Mouse (Mus musculus) common myeloid progenitor, adult 5-6 weeks (primary cell): ENCODE results near the gene Ttc28. TPM values are rescaled to one million over a fixed set of nuclear protein-coding genes. Genes with fewer than 3 reads are reported as not detected.

Experiments used
- ATAC-seq: replicated peaks from 2 replicates; pipeline ENCODE4 v1.8.0; 2016; ENCODE audit warnings: low read depth, mild to moderate bottlenecking, moderate TSS enrichment, inconsistent platforms; ENCODE audit not compliant: poor library complexity, severe bottlenecking
- total RNA-seq: library from RNA; stranded (forward); fragments of 200-1000, 187-1606 nt; gene quantifications from 2 replicates; pipeline ENCODE4 v1.2.3, GENCODE M21; 2017

Gene Ttc28
- total RNA-seq, 1 experiment from 2014 or later = 2.9 TPM

DNA sequence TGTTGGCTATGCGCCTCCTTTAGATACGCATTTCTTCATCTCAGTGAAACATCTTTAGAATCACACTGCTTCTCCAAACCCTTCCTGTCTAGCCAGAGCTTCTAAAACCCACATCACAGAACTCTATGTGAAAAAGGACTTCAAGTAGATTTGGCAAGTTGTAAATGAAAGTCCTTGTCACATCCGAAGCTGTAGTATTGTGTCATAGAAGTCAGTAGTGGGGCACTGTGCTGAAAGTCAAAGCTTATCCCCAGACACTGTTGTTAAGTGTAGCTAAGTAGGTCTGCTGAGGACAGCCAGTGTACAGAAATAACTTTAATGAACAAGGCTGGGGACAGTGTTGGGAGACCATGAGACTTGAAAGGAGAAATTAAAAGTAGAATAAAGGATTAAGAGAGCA is 240.2 kb downstream of the Ttc28 start:
- no peak for ATAC-seq

DNA sequence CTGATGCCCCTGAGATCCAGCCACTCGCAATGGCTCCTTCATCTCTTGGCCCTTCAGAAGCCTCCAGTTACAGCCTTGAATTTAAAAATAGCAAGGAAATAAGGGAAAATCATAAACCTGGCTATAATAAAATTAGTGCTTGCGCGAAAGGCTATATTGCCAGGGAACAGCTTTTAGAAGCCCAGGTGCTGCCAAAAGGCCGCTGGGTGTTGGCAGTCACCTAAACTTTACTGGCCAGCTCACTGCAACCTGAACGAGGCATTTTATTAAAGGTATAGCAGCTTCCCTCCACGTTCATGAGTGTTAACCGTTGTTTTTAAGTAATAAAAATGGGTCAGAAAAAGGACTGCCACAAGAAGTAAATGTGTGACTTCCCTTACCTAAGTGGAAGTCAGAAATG is 240.7 kb downstream of the Ttc28 start:
- ATAC-seq = no peak

DNA sequence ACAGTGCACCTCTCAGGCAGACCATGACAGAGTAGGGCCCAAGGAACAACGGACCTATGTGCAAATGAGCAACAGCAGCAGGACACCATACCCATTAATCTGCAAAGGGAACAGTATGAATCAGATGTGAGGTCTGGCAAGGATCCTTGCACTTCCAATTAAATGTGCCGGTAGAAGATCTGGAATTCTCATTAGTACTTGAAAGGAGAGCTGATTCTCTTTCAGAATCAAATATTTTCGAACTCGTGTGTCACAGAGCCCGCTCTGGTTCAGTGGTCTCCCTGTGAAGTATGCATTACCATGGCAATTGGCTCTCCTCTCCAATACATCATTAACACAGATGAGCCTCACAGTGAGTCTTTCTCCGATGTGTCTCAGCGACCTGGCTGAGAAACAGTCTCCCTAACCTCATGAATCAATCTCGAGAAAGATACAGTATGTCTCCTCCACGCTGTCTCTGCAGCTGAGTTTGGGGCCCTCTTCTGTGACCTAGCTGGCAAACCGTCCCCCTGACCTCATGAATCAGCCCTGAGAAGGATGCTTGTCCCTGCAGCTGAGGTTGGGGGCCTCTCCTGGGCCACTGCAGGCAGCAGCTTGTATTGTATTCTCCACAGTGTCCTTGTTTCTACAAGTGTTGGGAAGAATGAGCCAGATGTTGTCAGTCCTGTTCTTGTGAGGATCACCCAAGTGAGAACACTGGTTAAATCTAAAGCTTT is 241.3 kb downstream of the Ttc28 start:
- ATAC-seq = no peak

DNA sequence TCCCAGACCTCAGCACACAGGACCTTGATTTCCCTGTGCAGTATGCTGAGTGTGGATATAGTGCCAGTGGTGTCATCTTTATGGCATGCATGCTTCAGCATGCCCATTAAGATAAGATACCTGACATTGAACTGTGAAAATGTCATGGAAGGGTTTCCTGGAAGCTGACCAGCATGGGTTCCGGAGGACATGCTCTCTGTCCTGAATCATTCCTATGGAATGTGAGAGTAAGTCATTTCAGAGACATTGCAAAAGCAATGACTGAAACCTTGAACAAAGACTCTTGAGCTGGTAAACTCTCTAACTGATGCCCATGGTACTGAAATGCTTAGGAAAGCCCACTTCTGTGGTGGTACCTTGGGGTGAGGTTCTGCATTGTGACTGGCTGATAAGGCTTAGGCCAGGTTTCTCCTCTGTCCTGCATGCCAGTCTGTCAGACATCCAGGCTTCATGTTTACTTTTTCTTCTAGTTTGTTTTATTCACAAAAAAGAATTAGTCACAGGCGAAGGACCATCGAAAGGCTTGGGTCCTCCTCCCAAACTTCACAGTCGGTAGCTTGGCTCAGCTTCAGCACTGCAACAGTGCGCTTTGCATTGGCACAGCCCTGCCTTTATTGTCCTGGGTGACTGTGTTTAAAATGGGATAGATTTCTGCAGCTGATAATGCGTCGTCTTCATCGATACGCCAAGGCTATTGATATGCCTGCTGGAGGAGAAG is 242.9 kb downstream of the Ttc28 start:
- no peak for ATAC-seq

DNA sequence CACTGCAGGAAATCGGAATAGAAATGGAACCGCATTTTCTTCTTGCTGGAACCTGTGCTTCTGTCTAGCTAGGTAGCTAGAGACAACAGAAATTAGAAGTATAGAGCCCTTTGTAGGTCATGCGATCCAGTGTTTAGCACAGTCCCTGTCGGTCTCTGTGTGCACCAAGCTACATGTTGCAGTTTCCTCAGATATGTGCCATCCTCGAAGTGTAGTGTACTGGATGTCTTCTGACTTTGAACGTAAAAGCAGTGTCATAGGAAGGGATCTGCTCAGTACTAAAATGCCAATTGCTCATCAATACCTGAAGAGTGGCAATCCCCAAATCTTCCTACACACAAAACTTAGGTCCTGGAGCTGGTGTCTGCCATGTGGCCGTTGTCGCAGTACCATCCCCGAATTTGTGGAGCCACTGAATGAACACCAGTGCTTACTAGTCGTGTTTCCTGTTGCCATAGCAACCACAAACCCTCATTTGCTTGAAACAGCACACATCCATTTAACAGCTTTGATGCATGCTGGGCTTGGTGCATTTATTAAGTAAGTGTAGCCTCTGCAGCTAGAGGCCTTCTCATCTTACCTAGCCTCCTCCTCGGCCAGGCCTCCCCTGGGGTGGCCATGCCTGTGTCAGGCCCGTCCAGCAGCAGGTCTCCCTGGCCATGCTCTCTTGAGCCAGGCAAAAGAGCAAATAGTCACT is 243.6 kb downstream of the Ttc28 start:
- ATAC-seq = no peak

DNA sequence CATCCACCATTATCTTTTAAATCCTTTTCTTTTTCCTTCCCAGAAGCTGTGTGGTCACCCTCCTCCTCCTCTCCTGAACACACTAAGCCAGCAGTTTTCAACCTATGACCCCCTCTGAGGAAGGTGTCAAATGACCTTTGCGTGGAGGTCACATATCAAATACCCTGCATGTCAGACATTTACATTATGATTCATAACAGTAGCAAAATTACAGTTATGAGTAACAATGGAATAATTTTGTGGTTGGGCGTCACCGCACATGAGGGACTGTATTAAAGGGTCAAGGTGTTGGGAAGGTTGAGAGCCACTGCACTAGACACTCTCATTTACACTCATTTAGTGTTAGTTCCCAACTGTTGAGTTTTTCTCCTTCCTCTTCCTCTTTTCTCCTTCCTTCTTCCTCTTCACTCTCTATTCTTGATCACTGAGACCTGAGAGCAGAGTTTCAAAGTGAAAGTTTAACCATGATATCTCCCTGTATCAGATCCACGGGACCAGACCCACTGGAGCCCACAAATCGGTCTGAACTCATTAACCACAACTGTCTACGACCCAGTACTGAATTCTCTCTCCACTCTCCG is 245.1 kb downstream of the Ttc28 start:
- 0 out of 2 replicates have a peak, but pooled peaks have one; percentile 25 for ATAC-seq

DNA sequence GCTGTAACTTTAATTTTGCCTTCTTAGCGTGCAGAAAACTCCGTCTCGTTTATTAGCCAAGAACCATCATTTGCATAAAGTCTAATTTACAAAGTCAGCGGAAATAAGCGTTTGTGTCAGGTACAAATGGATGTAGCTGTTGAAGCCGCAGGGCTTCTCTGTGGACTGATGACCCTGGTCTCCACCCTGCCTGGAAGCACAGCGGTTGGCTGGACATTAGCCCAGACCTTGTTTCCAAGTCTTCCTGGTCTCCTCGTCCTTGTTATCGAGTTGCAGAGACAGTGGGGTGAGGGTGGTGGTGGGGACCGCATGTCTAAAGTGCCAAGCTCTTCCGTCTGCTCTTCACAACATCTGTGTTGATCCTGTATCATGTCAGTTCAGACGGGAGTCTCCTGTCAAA is 246.1 kb downstream of the Ttc28 start:
- no peak for ATAC-seq

DNA sequence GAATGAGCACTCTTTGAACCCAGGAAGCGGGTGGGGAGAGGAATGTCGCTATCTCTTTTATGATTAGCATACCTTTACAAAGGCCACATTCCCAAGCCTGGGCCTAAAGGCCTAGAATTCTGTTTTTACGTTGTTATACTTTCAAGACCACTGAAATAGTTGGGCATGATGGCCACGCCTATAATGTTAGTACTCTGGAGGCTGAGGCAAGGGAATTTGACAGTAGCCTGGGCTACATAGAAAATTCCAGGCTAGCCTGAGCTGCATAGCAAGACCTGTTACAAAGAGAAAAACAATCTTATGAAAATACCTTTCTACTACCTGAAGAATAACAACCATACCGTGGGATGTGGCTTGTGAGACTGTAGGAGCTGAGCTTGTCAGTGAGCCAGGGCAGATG is 248.2 kb downstream of the Ttc28 start:
- ATAC-seq = no peak

DNA sequence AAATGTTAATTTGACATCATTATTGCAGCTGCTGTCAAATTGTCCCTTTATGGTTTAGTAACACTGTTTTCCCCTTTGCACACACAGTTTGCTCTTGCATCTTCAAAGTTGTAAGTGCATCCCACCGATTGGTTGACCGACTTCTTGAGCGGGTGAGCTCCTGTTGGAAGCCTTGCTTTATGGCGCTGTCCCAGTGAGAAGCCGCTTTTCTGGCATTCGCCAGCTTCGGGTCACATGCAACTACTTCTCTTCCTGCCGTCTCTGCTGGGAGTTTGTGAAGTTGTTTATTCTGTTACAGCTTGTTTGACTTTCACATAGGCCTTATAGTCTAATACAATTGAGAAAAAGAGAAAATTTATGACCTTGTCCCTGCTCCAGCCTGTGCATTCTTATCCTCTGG is 250.5 kb downstream of the Ttc28 start:
- no peak for ATAC-seq

DNA sequence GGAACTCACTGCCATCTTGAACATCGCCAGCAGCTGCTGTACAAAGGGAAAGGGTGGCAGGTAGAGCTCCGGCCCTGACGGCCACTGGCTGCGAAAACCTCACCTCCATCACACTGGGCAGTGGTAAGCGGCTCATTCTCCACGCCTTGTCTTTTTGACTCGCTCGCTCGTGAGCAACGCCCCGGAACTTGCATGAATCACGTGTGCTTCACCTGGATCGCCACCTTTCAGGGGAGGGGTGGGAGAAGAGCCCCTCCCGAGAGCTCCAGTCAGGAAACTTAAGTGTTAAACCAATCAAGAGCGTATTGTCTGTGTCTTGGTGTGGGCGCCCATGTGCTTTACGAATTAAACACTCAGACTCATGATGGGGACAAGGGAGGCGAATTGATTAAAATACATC is 252.0 kb downstream of the Ttc28 start:
- ATAC-seq = no peak

DNA sequence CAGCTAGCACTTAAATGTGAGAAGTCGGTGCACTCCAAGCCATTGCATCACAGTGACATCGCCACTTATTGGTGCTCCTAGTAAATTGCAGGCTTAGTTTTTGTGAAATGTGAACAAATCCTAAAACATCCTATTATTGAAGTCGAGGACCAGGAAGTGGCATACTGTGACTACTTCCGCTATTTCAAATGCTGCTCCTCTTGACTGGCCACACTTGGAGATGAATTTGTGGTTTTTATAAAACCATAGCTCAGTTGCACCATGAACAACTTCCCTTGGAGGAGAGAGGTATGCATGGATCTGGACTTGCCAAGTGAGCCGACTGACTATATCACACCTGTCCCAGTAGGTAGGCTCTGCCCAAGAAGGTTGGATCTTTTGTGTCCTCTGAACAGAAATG is 253.5 kb downstream of the Ttc28 start:
- peak; percentile 54 for ATAC-seq

DNA sequence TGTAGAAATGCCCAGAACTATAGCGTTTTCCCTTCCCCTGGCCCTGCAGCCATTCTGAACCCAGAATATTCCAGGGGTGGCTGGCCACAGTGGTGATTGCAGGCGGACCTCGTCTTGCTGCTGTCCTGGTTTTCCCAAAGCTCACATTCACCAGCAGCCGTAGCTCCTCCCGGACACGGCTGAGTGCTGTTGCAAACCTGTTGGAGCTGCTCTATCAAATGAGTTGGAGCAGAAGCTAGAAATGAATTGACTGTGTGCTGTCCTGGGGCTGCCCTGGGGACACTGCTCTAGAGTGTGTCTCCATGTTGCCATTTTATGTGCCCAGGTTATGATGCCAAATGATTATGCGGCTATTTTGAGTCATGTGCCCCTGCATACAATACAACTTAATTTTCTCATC is 254.2 kb downstream of the Ttc28 start:
- ATAC-seq = no peak

DNA sequence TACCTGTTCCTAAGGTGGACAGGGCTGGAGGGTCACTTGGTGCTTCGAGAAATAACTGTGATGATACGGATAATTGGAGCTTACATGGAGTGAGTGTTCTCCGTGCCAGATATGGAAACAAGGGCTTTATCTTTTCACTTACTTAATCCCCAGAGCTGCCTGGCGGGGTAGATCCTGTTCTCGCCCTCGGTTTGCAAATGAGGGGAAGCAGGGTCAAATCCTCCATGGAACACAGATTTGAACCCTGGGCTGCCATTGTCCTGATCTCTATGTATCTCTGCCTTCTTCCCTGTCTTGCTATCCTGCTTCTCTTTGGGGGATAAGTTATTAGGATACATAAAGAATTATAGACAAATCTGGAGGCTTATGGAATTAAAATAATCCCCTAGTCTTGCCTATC is 257.7 kb downstream of the Ttc28 start:
- no peak for ATAC-seq

DNA sequence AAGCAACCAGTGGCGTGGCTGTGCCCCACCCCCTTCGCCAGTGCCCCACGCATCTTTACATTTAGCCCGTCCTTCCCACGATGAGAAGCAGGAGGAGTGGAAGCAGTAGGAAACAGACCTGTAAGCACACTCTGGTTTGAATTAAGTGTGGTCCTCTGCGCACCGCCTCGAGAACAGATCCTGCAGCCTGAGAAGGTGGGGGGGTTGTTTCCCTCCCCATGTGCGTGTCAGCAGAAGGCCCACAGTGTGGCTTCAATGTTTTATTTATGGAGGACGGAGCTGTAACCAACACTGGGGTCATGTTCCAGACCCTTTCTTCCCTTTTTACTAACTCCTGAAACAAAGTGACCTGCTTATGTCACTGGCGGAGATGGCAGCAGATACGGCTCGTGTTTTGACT is 258.1 kb downstream of the Ttc28 start:
- no peak for ATAC-seq

DNA sequence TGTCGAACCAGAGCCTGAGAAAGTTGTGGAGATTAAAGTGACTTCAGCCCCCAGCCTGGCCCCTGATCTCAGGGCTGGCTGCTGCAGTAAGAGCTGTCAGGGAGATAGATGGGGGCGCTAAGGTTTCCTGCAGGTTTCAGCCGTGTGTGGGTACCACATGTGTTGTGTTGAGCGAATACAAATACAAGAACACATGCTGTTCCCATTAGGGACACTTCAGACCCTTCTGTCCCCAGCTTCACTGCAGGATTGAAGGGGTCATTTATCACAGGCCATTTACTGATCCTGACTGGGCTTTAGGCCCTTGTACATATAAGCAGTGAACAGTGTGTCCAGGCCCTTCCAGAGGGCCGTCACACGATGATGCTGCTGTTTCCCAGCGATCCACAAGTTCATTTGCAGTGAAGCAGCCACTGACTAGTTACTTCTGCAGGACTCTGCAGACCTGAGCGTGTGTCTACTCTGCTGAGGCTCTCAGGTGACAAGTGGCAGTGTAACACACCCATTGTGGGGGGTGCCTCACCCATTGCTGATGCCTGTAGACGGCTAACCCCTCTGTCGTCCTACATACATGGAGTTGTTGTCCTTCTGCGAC is 258.7 kb downstream of the Ttc28 start:
- no peak for ATAC-seq

DNA sequence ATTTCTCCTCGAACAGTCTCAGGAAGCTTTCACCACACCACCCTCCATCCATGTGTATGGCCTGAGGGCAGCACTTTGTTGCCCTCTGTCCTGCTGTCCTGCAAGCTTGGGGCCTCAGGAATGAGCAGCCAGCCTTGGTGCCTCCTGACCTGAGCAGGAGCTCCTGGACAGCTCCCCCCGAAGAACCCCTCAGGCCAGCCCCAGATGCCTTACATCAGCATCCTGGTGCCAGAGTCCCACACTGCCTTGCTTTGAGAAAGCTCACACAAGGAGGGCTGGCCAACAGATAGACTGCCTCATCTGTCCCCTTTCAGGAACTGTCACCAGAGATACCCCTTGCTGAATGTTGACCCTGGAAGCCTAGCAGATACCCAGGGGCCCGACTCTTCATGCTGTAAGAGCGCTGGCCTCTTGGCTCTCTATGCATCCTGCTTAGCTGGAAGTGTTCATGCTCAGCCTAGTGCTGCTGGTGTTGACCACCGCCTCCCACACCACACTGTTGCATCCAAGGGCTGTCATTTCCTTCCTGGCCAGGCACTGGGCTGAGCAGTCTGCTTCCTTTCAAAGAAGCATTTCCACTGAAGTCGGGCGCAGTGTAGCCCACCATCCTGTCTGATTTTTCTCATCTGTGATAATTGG is 259.4 kb downstream of the Ttc28 start:
- ATAC-seq = peak; percentile 48

DNA sequence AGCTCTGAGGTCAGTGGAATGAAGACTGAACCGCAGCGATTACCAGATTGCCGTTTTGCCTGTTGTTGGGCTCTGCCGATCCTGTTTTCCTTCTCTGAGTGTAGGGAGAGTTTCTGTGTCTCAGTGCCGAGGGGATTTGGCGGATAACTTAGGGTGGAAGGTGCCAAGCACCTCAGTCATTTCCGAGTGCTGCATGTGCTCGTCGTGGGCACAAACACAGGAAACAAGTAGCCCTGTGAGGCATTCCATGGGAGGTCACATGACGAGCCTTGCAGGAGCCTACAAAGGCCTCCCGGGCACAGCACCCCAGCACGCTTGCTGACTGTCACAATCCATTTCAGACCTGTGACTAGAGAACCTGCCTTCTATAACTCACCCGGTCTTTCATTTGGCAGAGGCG is 260.0 kb downstream of the Ttc28 start:
- ATAC-seq = no peak

DNA sequence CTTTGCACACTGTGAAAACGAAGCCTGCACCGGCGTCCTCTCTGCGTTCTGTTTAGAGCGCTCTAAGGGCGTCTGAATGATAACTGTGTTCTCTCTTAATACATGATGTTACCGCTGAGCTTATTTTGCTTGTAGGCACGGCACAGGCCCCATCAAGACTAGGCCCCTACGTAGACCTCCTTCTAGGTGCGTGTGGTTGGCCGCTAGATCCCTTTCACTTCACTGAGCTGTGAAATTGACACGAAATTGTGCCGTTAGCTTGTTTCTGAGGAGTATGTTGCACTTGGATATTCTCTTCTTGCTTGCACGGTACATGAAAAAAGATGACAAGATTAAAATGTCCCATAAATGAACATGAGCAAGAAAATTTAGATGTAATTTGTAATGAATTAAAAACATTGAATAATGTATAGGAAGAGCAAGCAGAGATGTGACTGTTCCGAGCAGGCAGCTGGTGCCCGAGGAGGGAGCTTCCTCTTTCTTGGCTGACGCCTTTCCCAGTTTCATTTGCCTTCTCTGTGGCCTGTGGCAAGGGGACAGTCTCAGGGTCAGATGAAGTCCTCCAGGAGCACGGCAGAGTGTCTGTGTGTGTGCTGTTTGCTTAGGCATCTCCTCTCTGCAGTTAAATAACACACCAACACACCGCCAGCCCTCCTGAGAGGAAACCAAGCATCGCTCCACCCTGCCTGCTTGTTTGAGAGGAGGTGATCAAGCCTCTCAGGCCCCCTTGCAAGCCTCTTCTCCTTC is 261.7 kb downstream of the Ttc28 start:
- peak; percentile 83 for ATAC-seq

DNA sequence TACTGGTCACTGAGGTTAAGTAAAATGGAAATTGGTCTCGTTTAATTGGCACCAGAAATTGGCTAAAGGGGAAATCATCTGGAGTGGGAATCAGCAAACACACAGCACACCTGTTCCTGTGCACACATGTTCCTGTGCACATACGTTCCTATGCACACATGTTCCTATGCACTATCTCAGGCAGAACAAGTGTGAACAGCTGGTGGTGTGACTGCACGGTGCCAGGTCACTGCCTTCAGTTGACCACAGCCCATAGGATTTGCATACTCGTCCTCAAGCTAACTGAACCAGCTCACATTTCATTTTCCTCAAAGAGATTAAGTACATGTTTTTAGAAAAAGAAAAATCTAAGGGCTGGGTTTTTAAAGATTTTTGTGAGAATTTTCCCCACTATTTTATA is 263.2 kb downstream of the Ttc28 start:
- ATAC-seq = no peak
